Mouse (Mus musculus) common myeloid progenitor, adult 5-6 weeks (primary cell): ENCODE data around the gene Vps41. TPM values are rescaled to one million over a fixed set of nuclear protein-coding genes. Genes with fewer than 3 reads are reported as not detected.

Source experiments
- ATAC-seq: replicated peaks from 2 replicates; pipeline ENCODE4 v1.8.0; 2016; ENCODE audit warnings: low read depth, mild to moderate bottlenecking, moderate TSS enrichment, inconsistent platforms; ENCODE audit not compliant: poor library complexity, severe bottlenecking
- total RNA-seq: library from RNA; stranded (forward); fragments of 200-1000, 187-1606 nt; gene quantifications from 2 replicates; pipeline ENCODE4 v1.2.3, GENCODE M21; 2017

Gene Vps41
- total RNA-seq, 1 experiment from 2014 or later, result 60.1 TPM

- ATAC-seq, result no peak
Observed at GRCm38 (mm10) chr13:18791314-18791713, 74.2 kb downstream of the Vps41 start.

- ATAC-seq, result no peak
Observed at GRCm38 (mm10) chr13:18791724-18792123, 74.6 kb downstream of the Vps41 start.

- no peak for ATAC-seq
Observed at GRCm38 (mm10) chr13:18794454-18794853, 77.4 kb downstream of the Vps41 start.

DNA sequence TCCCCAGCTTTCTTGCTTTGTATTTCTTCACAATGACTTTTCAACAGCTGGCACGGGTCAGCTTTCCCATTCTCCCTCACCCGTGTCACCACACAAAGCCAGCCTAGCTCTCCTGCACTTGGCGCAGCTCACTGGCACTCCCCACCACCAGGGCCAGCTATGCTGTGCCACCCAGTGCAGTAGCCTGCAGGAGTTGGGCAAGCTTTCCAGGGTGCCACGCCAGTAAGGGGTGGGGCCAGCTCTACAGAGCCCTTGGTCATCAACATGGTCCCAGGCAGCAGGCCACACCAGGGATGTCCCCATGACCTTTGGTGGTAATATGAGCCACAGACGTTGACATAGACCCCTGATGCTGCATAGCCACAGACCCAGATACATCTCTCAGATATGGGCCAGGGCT is 80.5 kb downstream of the Vps41 start:
- no peak for ATAC-seq

DNA sequence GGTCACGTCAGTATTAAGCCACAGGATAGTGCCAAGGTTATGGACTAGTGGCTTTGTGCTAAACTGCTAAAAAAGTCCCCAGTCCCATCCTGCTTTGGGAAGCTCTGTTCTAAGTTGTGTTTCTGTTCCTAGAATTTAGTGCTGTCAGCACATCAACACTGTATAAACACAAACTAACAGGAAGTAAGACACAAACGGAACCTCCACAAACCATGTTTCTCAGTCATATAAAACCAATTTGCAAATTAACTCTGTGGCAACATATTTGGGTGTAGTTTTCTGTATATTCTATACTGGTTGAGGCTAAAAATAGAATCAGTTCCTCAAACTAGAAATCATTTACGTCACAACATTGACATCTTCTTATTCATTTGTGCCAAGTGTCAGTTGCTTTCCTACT is 83.3 kb downstream of the Vps41 start:
- peak; percentile 63 for ATAC-seq

DNA sequence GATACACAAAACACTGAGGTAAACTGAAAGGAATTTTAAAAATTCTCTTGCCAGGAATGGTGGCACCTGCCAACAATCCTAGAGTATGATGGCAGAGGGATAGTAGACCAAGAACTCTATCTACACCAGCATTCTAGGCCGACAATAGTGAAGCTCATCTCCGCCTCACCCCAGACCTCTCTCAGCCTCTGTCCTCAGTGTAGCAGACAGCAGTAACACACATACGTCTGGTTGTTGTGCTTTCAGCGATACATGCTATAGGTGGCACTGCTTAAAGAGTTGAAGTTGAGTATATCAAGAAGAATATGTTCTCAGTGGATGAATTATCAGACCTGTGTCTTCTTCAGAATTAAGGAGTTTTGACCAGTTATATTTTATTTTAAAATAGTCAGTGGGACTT is 92.4 kb downstream of the Vps41 start:
- no peak for ATAC-seq

GRCm38 (mm10) chr13:18809978-18810675 is 93.0 kb downstream of the Vps41 start:
- peak; percentile 96 for ATAC-seq

DNA sequence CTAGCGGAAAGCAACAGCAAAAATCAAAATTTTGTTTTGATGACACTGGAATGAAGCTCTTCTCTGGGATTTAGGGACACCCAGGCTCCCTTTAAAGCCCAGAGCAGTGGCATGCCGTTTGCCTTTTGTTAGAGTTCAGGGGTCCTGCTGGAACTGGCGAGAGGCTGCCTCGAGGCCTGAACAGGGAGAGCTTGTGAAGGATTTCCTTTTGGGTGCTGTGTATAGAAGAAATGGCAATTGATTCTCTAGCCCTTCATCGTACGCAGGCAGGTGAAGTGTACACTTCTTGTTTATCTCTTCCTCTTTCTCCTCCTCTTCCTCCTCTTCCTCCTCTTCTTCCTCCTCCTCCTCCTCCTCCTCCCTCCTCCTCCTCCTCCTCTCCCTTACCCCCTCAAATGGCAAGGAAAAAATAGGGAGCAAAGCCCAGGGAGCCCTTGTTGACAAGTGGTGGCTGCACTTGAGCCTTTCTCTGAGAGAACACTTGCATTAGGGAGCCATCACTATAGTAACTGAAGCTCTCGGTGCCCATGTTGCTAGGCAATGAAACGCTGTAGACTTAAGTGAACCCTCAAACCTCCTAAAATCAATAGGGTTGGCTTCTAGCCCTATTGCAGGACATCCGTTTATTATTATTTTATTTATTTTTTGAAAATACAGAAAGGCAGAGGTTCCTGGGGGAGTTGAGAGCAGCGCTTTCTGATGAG is 107.5 kb downstream of the Vps41 start:
- ATAC-seq, result no peak

- no peak; the same call in 1 of the 2 replicates for ATAC-seq
Observed at GRCm38 (mm10) chr13:18827029-18827428, 109.9 kb downstream of the Vps41 start.

DNA sequence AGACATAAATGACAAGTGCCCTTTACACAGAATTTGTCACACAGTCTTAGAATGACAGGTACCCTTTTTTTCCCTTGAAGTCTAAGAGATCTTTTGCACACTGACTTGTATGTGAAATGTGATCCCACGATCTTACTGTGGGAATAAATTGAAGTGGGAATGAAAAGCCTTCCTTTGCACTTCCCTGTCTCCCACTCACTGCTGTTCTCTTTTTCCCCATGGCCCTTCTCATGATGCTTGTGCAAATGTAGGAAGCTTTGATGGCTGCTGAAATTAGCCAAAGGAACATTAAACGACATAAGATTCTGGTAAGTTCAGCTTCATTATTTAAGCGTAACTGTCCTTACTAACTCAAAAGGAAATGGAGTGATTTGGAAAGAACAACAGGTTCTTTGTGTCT is 113.4 kb downstream of the Vps41 start:
- no peak for ATAC-seq

DNA sequence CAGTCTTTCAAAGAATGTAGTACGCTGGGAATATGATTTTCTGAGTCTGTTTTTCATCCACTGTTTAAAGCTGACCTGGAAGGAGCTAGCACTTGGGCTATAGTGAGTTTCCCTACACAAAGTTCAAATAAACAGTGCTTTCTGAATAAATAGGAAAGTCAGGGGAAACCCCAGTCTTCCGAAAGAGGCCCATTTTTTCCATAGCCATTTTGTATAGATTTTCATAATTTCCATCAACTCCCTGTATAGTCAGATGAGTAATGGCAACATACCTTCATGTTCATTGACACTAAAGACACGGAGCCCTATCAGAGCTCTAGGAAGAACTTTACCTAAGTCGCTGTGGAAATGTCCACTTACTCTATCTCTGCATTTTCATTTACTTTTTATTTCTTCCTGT is 122.1 kb downstream of the Vps41 start:
- no peak for ATAC-seq

- ATAC-seq, result no peak
Observed at GRCm38 (mm10) chr13:18840366-18840765, 123.3 kb downstream of the Vps41 start.

DNA sequence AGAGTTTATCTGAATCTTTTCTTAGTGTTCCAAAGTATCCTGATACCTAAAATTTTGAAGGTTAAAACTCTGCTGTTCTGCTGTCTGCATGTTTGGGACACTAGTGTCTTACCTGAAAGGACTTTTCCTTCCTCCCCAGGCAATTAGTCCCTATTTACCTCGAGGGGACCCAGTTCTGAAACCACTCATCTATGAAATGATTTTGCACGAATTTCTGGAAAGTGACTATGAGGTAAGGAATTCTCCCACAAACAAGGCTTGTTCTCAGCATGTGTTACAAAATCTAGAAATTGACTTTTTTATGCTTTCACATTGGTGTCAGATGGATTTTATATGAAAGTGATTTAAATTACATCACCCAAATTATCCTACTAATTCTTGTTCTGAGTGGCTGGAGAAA is 123.9 kb downstream of the Vps41 start:
- ATAC-seq, result no peak

DNA sequence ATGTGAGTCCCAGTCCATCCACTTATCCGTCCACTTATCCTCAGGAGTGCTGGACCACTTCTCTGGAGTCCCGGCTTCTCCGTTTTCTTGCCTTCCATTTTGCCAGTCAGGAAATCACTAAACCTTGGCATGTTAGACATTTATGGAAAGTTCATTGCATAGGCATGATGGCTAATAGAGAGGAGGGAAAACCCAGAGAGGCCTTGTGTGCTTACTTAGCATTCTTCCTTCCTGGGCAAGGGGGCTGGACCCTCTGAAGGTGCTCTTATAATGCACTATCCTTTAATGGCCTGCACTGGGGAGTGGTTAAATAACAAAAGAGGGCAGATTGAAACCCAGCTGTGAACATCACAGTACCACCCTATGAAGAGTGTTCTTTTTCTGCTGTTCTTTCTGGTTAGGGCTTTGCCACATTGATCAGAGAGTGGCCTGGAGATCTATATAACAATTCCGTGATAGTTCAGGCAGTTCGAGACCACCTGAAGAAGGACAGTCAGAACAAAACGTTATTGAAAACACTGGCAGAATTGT is 124.7 kb downstream of the Vps41 start:
- ATAC-seq, result no peak

GRCm38 (mm10) chr13:18842556-18842955 is 125.5 kb downstream of the Vps41 start:
- no peak for ATAC-seq

- no peak for ATAC-seq
Observed at GRCm38 (mm10) chr13:18843546-18843945, 126.5 kb downstream of the Vps41 start.

DNA sequence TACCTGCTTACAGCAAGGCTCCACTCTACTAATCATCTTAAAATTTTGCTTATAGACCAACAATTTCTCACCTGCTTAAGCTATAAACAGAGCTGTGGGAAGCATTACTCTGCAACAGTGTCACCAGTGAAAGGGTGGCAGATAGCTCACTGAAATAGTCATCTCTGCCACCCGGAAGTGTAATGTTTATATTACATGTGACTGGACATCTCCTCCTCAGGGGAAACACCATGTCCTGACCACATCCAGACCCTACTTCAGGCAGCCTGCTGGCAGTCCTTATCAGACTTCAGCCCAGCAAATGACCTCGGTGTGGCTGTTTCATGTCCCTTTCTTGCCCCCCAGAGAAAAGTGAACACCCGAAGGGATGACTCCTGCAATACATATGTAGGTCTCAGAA is 130.3 kb downstream of the Vps41 start:
- ATAC-seq, result no peak

DNA sequence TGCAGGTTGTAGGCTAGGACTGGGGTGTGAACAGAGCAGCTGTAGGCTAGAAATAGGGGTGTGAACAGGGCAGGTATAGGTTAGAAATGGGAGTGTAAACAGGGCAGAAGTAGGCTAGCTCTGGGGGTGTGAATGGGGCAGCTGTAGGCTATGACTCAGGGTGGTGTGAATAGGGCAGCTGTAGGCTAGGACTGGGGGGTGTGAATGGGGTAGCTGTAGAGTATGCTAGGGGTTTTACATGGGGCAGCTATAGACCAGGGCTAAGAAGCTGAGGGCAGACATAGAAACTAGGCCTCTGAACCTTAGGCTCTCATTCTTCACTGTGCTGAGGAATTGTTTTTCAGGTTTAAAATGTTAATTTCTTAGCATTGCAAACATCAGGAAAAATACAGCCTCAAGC is 132.5 kb downstream of the Vps41 start:
- no peak for ATAC-seq

DNA sequence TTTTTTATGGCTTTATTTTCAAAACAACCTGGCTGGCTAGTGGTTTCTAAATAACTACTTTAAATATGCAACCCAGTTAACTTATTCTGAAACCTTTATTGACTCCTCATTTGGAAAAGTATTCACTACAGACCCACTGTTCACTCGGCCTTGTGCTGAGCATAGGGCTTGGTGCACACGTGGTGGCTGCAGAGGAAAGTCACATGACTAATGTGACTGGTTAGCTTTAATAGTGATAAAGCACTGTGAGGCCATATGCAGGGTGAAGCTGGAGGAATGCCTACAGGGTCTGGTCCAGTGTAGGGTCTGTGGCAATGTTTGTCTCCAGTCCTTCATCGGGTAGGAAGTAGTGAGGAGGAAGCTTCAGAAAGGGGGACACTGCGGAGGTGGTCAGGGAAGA is 134.1 kb downstream of the Vps41 start:
- ATAC-seq, result no peak

DNA sequence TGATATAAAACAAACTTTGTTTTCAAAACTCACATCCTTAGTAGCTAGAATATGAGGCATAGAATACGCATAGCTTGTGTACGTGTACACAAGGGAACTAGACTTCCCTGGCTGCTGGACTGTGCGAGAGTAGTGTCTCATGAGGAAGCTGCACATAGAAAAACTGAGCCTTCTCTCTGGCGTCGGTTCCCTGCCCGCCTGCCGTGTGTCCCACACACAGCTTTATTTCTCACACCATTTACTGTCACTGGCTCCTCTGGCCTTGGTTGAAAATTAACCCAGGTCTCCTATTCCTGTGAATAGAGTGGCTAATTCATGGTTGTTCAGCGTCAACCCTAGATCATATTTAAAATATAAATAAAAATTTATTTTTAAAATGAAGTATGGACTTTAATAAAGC is 135.6 kb downstream of the Vps41 start:
- ATAC-seq, result no peak

DNA sequence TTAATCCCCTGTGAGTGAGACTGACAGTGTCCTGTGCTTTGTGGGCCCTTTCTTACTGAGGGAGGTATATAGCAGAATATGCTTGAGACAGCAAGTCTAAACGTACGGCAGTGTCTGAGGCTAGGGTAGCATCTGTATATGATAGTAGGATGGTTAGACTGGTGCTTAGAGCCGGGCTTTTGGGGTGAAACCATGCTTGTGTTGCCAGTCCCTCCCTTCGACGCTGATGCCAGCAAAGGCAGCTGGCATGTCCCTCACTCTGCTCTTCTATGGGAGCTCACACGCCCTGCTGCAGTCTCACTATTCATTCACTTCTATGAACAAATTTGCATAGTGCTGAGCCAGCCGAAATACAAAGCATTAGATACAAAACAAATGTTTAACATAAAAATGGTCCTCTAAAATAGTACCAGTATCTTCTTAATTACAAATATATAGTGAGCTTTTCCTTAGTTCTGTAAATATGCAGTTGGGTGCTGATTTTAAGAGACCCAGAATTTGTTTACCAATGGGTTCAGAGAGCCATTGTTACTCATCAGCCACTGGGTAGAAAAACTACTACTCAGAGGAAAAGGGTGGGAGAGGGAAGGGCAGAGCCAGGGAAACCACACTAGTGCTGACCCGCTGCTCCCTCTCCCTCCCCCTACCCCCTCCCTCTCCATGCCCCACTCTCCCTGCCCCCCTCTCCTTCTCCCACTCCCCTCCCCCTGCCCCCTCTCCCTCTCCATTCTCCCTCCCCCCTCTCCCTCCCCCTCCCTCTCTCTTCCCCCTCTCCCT is 139.1 kb downstream of the Vps41 start:
- no peak for ATAC-seq
